Mouse (Mus musculus) neural tube, embryonic 10.5 days (tissue): ENCODE measurements at regions not wholly inside any gene's neighbourhood (a gene's known extent, or its start where the extent isn't known, plus 50 kb on each side); places are given as distances from the start of the nearest gene placed in this dataset.
"Not testable (repeated sequence)": the region's sequence is repeated elsewhere in the genome, so short reads cannot be mapped to it uniquely, and the experiment has no call there.

Experiments
- DNase-seq: peaks from one replicate; pipeline ENCODE4 v3.0.0-alpha.2; 2017; ENCODE audit warnings: low spot score; ENCODE audit errors: extremely low spot score

- DNase-seq: not testable (repeated sequence)
Measured at GRCm38 (mm10) chr6:48341367-48341766, 54.0 kb upstream of the Krba1 start.

- DNase-seq: not testable (repeated sequence)
Measured at GRCm38 (mm10) chr6:48336964-48337363, 58.4 kb upstream of the Krba1 start.

- DNase-seq: peak; percentile 12
Measured at GRCm38 (mm10) chr6:48288011-48288410, 107.4 kb upstream of the Krba1 start.

GRCm38 (mm10) chr6:48279646-48280045 lies 115.7 kb upstream of the Krba1 start:
- DNase-seq: not testable (repeated sequence)

- DNase-seq: not testable (repeated sequence)
Measured at GRCm38 (mm10) chr6:48261563-48261962, 133.8 kb upstream of the Krba1 start.

GRCm38 (mm10) chr6:48252989-48253388 lies 142.4 kb upstream of the Krba1 start:
- DNase-seq: not testable (repeated sequence)

GRCm38 (mm10) chr6:48251954-48252353 lies 143.4 kb upstream of the Krba1 start:
- no peak for DNase-seq

GRCm38 (mm10) chr6:48244191-48244590 lies 151.2 kb upstream of the Krba1 start:
- not testable (repeated sequence) for DNase-seq

GRCm38 (mm10) chr6:48227431-48227830 lies 141.0 kb upstream of the Zfp746 start:
- DNase-seq: no peak

- no peak for DNase-seq
Measured at GRCm38 (mm10) chr6:48224206-48224605, 137.8 kb upstream of the Zfp746 start.

- no peak for DNase-seq
Measured at GRCm38 (mm10) chr6:48222971-48223370, 136.6 kb upstream of the Zfp746 start.

- DNase-seq: not testable (repeated sequence)
Measured at GRCm38 (mm10) chr6:48221806-48222205, 135.4 kb upstream of the Zfp746 start.

- DNase-seq: no peak
Measured at GRCm38 (mm10) chr6:48215212-48215611, 128.8 kb upstream of the Zfp746 start.

- no peak for DNase-seq
Measured at GRCm38 (mm10) chr6:48209739-48210138, 123.3 kb upstream of the Zfp746 start.

GRCm38 (mm10) chr6:48209103-48209502 lies 122.7 kb upstream of the Zfp746 start:
- DNase-seq: no peak

GRCm38 (mm10) chr6:48205722-48206121 lies 119.3 kb upstream of the Zfp746 start:
- DNase-seq: no peak

GRCm38 (mm10) chr6:48199951-48200350 lies 113.6 kb upstream of the Zfp746 start:
- DNase-seq: no peak

- no peak for DNase-seq
Measured at GRCm38 (mm10) chr6:48198806-48199205, 112.4 kb upstream of the Zfp746 start.

GRCm38 (mm10) chr6:48197696-48198378 lies 111.4 kb upstream of the Zfp746 start:
- DNase-seq: no peak

- DNase-seq: not testable (repeated sequence)
Measured at GRCm38 (mm10) chr6:48188363-48188762, 102.0 kb upstream of the Zfp746 start.

- no peak for DNase-seq
Measured at GRCm38 (mm10) chr6:48185311-48185710, 98.9 kb upstream of the Zfp746 start.

- DNase-seq: peak; percentile 18
Measured at GRCm38 (mm10) chr6:48178360-48179120, 92.1 kb upstream of the Zfp746 start.

- DNase-seq: peak; percentile 21
Measured at GRCm38 (mm10) chr6:48177936-48178335, 91.5 kb upstream of the Zfp746 start.
